ENCODE assay signal across 8 mouse cellular contexts in the genomic region with DNA sequence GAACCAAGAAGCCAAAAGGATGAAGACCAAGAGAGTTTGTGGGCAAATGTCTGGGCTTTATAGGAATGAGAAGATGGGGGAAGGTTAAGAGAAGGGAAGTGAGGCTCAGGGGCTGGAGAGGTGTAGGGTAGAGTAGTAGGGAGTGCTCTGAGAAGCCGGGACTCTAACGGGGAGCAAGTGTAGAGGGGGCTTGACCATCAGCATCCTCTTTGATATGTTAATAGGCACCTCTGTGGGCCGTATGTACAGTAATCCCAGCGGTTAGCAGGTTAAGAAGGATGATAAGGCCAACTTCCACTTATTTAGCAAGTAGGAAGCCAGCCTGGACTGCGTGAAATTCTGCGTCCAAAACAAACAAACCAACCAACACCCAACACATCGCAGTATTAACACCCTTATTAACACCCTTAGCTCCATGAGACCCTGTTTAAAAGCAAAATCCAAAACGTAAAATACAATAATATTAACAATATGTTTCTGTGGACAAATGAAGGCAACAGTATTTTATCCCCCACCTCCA. TPM values are rescaled to one million over a fixed set of nuclear protein-coding genes. Genes with fewer than 3 reads are reported as not detected.
DNase-seq lines count a peak whose midpoint lies in the region; ATAC-seq and TF ChIP-seq lines count a peak whose summit lies in the region.

No protein-coding gene starts in this region.

- peak overlapping the region; percentile 67 for H3K4me3 ChIP-seq in layer of hippocampus, adult 2 months
- H3K4me3 ChIP-seq in embryonic fibroblast, embryonic 13.5 days (ENCODE audit: insufficient read depth, low read length) = peak overlapping the region; percentile 23; the same call in 1 of the 2 replicates
- H3K4me3 ChIP-seq in limb, embryonic 11.5 days (ENCODE audit: low read depth, low read length) = peak overlapping the region; percentile 37
- peak overlapping the region; percentile 45 for H3K4me3 ChIP-seq in neural tube, embryonic 15.5 days (replicated peaks)

- no peak for DNase-seq in layer of hippocampus, adult 2 months (ENCODE audit: low spot score in 2 of 2)
- DNase-seq in layer of hippocampus, postnatal 14 days (ENCODE audit: low spot score in 2 of 2) = no peak
- DNase-seq in limb, embryonic 11.5 days (ENCODE audit: low spot score) = peak; percentile 32
- no peak for DNase-seq in natural killer cell, adult 2 months (ENCODE audit: low spot score in 2 of 2)
- DNase-seq in right cerebral cortex, adult 2 months (ENCODE audit: low spot score in 2 of 2) = no peak

- H3K9ac ChIP-seq in limb, embryonic 11.5 days (ENCODE audit: low read length) = peak overlapping the region; percentile 86
- peak overlapping the region; percentile 77 for H3K9ac ChIP-seq in neural tube, embryonic 15.5 days (replicated peaks)

- WGBS in limb, embryonic 11.5 days = 16% methylated on average over 8 of the region's 8 CpGs
- 18% methylated on average over 8 of the region's 8 CpGs for WGBS in neural tube, embryonic 15.5 days

- no peaks in the 10 kb centered on the region for H3K36me3 ChIP-seq in limb, embryonic 11.5 days (ENCODE audit: control insufficient read depth, insufficient read depth, low read length)
- H3K36me3 ChIP-seq in neural tube, embryonic 15.5 days = peaks cover 2% of the 10 kb centered on the region; the same call in 1 of the 2 replicates

- TF ChIP-seq CTCF in layer of hippocampus, adult 2 months (conservative IDR thresholded peaks at IDR 0.05) = no peak
- TF ChIP-seq CTCF in embryonic fibroblast, embryonic 13.5 days (IDR thresholded peaks at IDR 0.05; ENCODE audit: borderline replicate concordance, insufficient read depth, low read length) = no peak

- no peaks in the 10 kb centered on the region for H3K27me3 ChIP-seq in limb, embryonic 11.5 days (ENCODE audit: control insufficient read depth, insufficient read depth, low read length)
- no peaks in the 10 kb centered on the region for H3K27me3 ChIP-seq in neural tube, embryonic 15.5 days (replicated peaks)

- TF ChIP-seq POLR2A in embryonic fibroblast, embryonic 13.5 days (IDR thresholded peaks at IDR 0.05; ENCODE audit: low read depth, low read length) = no peak

- peaks cover 4% of the 10 kb centered on the region for H3K4me1 ChIP-seq in embryonic fibroblast, embryonic 13.5 days (ENCODE audit: control insufficient read depth, insufficient read depth, low read length)
- 0 out of 2 replicates have a peak, but pooled peaks cover 5% of the 10 kb centered on the region for H3K4me1 ChIP-seq in limb, embryonic 11.5 days (ENCODE audit: control insufficient read depth, insufficient read depth, low read length)
- peaks cover 49% of the 10 kb centered on the region for H3K4me1 ChIP-seq in neural tube, embryonic 15.5 days

- H3K4me2 ChIP-seq in limb, embryonic 11.5 days (ENCODE audit: low read depth, severe bottlenecking) = peak overlapping the region; percentile 65
- H3K4me2 ChIP-seq in neural tube, embryonic 15.5 days = peak overlapping the region; percentile 71

- H3K9me3 ChIP-seq in limb, embryonic 11.5 days (ENCODE audit: control insufficient read depth, low read length) = no peaks in the 10 kb centered on the region
- H3K9me3 ChIP-seq in neural tube, embryonic 15.5 days (replicated peaks) = no peaks in the 10 kb centered on the region

- H3K27ac ChIP-seq in layer of hippocampus, adult 2 months = peak overlapping the region; percentile 96
- H3K27ac ChIP-seq in embryonic fibroblast, embryonic 13.5 days (ENCODE audit: insufficient read depth, low read length) = peak overlapping the region; percentile 30; the same call in 1 of the 2 replicates
- peak overlapping the region; percentile 95 for H3K27ac ChIP-seq in limb, embryonic 11.5 days (replicated peaks; ENCODE audit: low read depth, low read length)
- H3K27ac ChIP-seq in neural tube, embryonic 15.5 days (replicated peaks) = peak overlapping the region; percentile 91

- no peak for ATAC-seq in limb, embryonic 11.5 days (ENCODE audit: insufficient number of reproducible peaks, low FRiP score, low TSS enrichment, low read depth)
- no peak for ATAC-seq in neural tube, embryonic 15.5 days (ENCODE audit: low FRiP score)
- ATAC-seq in cerebellum, adult (ENCODE audit: insufficient number of reproducible peaks, low FRiP score, low TSS enrichment) = no peak

RNA-seq across cellular contexts. Expression of a gene that starts 0.5 kb away (rescaled TPM):
- 100 to 1,000 TPM; 613 to 663 TPM for total RNA-seq in layer of hippocampus, adult 2 months (2021)
- total RNA-seq in layer of hippocampus, postnatal 14 days (2021) = 100 to 1,000 TPM; 502 to 591 TPM
- 264 and 303 TPM in 2 replicates for polyA plus RNA-seq in embryonic fibroblast, embryonic 13.5 days (2011; ENCODE audit: insufficient read length, low read depth, missing spikeins)
- polyA plus RNA-seq in limb, embryonic 11.5 days (2014; fragmentation: Nextera tagmentation; extraction: Ambion mirVana) = 508 and 532 TPM in 2 replicates
- polyA plus RNA-seq in neural tube, embryonic 15.5 days (2015; fragmentation: Nextera tagmentation; extraction: Ambion mirVana) = 479 and 502 TPM in 2 replicates

RNA-seq across cellular contexts. Expression of a gene that starts 3.9 kb away (rescaled TPM):
- 10 to 100 TPM; 10.6 to 12.3 TPM for total RNA-seq in layer of hippocampus, adult 2 months (2021)
- 10 to 100 TPM; 24.5 to 25.3 TPM for total RNA-seq in layer of hippocampus, postnatal 14 days (2021)
- 2.2 and 2.8 TPM in 2 replicates for polyA plus RNA-seq in embryonic fibroblast, embryonic 13.5 days (2011; ENCODE audit: insufficient read length, low read depth, missing spikeins)
- 51.4 and 55.7 TPM in 2 replicates for polyA plus RNA-seq in limb, embryonic 11.5 days (2014; fragmentation: Nextera tagmentation; extraction: Ambion mirVana)
- 74.8 and 94.6 TPM in 2 replicates for polyA plus RNA-seq in neural tube, embryonic 15.5 days (2015; fragmentation: Nextera tagmentation; extraction: Ambion mirVana)

RNA-seq across cellular contexts. Expression of a gene that starts 18.4 kb away (rescaled TPM):
- 100 to 1,000 TPM; 310 to 345 TPM for total RNA-seq in layer of hippocampus, adult 2 months (2021)
- 100 to 1,000 TPM; 159 to 169 TPM for total RNA-seq in layer of hippocampus, postnatal 14 days (2021)
- 29.3 and 33.0 TPM in 2 replicates for polyA plus RNA-seq in embryonic fibroblast, embryonic 13.5 days (2011; ENCODE audit: insufficient read length, low read depth, missing spikeins)
- polyA plus RNA-seq in limb, embryonic 11.5 days (2014; fragmentation: Nextera tagmentation; extraction: Ambion mirVana) = 125 and 129 TPM in 2 replicates
- 199 and 224 TPM in 2 replicates for polyA plus RNA-seq in neural tube, embryonic 15.5 days (2015; fragmentation: Nextera tagmentation; extraction: Ambion mirVana)

RNA-seq across cellular contexts. Expression of a gene that starts 39.1 kb away (rescaled TPM):
- total RNA-seq in layer of hippocampus, adult 2 months (2021) = 100 to 1,000 TPM; 332 to 341 TPM
- 100 to 1,000 TPM; 363 to 365 TPM for total RNA-seq in layer of hippocampus, postnatal 14 days (2021)
- 303 and 364 TPM in 2 replicates for polyA plus RNA-seq in embryonic fibroblast, embryonic 13.5 days (2011; ENCODE audit: insufficient read length, low read depth, missing spikeins)
- 1,135 and 1,167 TPM in 2 replicates for polyA plus RNA-seq in limb, embryonic 11.5 days (2014; fragmentation: Nextera tagmentation; extraction: Ambion mirVana)
- polyA plus RNA-seq in neural tube, embryonic 15.5 days (2015; fragmentation: Nextera tagmentation; extraction: Ambion mirVana) = 1,232 and 1,344 TPM in 2 replicates

RNA-seq across cellular contexts. Expression of a gene that starts 44.2 kb away (rescaled TPM):
- total RNA-seq in layer of hippocampus, adult 2 months (2021) = under 1 TPM; 0.23 to 0.32 TPM
- total RNA-seq in layer of hippocampus, postnatal 14 days (2021) = under 1 TPM; 0.17 to 0.21 TPM
- polyA plus RNA-seq in embryonic fibroblast, embryonic 13.5 days (2011; ENCODE audit: insufficient read length, low read depth, missing spikeins) = not detected in 2 replicates
- 14.8 and 16.2 TPM in 2 replicates for polyA plus RNA-seq in limb, embryonic 11.5 days (2014; fragmentation: Nextera tagmentation; extraction: Ambion mirVana)
- polyA plus RNA-seq in neural tube, embryonic 15.5 days (2015; fragmentation: Nextera tagmentation; extraction: Ambion mirVana) = 1.3 and 6.9 TPM in 2 replicates

Comparison
In these comparisons a context has a peak if more than half of its experiments do, and no peak if none do; other contexts are left out.
1. H3K27ac ChIP-seq: peak in every context shown above with its lines; median percentile 96 in layer of hippocampus, adult 2 months; 95 in limb, embryonic 11.5 days; 91 in neural tube, embryonic 15.5 days; 30 in embryonic fibroblast, embryonic 13.5 days.
2. RNA of a gene that starts 3.9 kb away (polyA plus RNA-seq): 74.8 to 94.6 TPM in neural tube, embryonic 15.5 days and 51.4 to 55.7 TPM in limb, embryonic 11.5 days; 2.2 to 2.8 TPM in embryonic fibroblast, embryonic 13.5 days; every median in the first group is over 10 times any median in the second.
3. Peak in every context shown above with its lines, with median percentiles within 50 percentile points of each other: H3K4me3 ChIP-seq.